Mouse (Mus musculus) bone marrow, adult 2 months (tissue): ENCODE data around the gene Retreg1.

Experiments
- CTCF ChIP-seq: fragments of 200-500 bp; IDR thresholded peaks from 2 replicates; pipeline ENCODE4 v1.5.1; 2011; ENCODE audit warnings: low read length, control low read depth; ENCODE audit not compliant: control insufficient read depth, insufficient read depth
- POLR2A ChIP-seq: fragments of 200-500 bp; IDR thresholded peaks from 2 replicates; pipeline ENCODE4 v1.6.1; 2011; ENCODE audit warnings: low read depth, mild to moderate bottlenecking, control low read depth, low read length, borderline replicate concordance; ENCODE audit not compliant: control insufficient read depth

GRCm38 (mm10) chr15:25930657-25931056, 87.7 kb downstream of the Retreg1 start:
- TF ChIP-seq POLR2A (no peak), CTCF (no peak)
